Mouse (Mus musculus) heart, postnatal 36 days (tissue): ENCODE data around the gene Dcun1d3. TPM values are rescaled to one million over a fixed set of nuclear protein-coding genes. Genes with fewer than 3 reads are reported as not detected.

Experiments
- DNase-seq, 2 experiments: peaks; one replicate each; pipeline ENCODE4 v3.0.0; 2021 to 2022
- intact Hi-C: fragments of 180-260 bp; cut with DNase I; formaldehyde crosslinking; loops from one replicate; pipeline ENCODE4 v1.15.1; 2025
- total RNA-seq, 2 experiments: library from RNA; stranded (reverse); gene quantifications; 2 replicates each; pipeline ENCODE4 v1.2.3; 2021

Dcun1d3 gene
- total RNA-seq, 2 experiments from 2014 or later = 9.2 to 14.5 TPM

- intact Hi-C loops = no loop called here
- DNase-seq = no peak
Measured at GRCm38 (mm10) chr7:119875776-119876440, 20.2 kb downstream of the Dcun1d3 start.

GRCm38 (mm10) chr7:119873050-119873449 is 23.0 kb downstream of the Dcun1d3 start:
- no peak for DNase-seq
- intact Hi-C loops = no loop called here

- intact Hi-C loops = no loop called here
- DNase-seq = no peak
Measured at GRCm38 (mm10) chr7:119872204-119872603, 23.9 kb downstream of the Dcun1d3 start.

- no peak for DNase-seq
Measured at GRCm38 (mm10) chr7:119866136-119866535, 30.0 kb downstream of the Dcun1d3 start.

GRCm38 (mm10) chr7:119864500-119864899 is 31.6 kb downstream of the Dcun1d3 start:
- intact Hi-C loops = no loop called here
- no peak for DNase-seq

More at GRCm38 (mm10) chr7:119866136-119866535, 30.0 kb downstream of the Dcun1d3 start:
- intact Hi-C loops = no loop called here

GRCm38 (mm10) chr7:119862167-119862566 is 33.9 kb downstream of the Dcun1d3 start:
- intact Hi-C loops = no loop called here
- DNase-seq = no peak

- intact Hi-C loops = loop anchor here (2.0 kb wide), 1 partner anchor 31 kb away; no protein-coding TSS in a partner anchor
- peak in 1 of 2 experiments; percentile 43 for DNase-seq
Measured at GRCm38 (mm10) chr7:119861335-119862091, 34.6 kb downstream of the Dcun1d3 start.

GRCm38 (mm10) chr7:119860971-119861334 is 35.1 kb downstream of the Dcun1d3 start:
- DNase-seq = no peak
- intact Hi-C loops = loop anchor here (2.0 kb wide), 1 partner anchor 32 kb away; no protein-coding TSS in a partner anchor

GRCm38 (mm10) chr7:119860554-119860953 is 35.5 kb downstream of the Dcun1d3 start:
- intact Hi-C loops = loop anchor here (2.0 kb wide), 1 partner anchor 32 kb away; no protein-coding TSS in a partner anchor
- DNase-seq = no peak

GRCm38 (mm10) chr7:119860116-119860515 is 36.0 kb downstream of the Dcun1d3 start:
- no peak for DNase-seq
- intact Hi-C loops = loop anchor here (2.0 kb wide), 1 partner anchor 33 kb away; no protein-coding TSS in a partner anchor

GRCm38 (mm10) chr7:119859476-119859875 is 36.6 kb downstream of the Dcun1d3 start:
- DNase-seq = no peak
- intact Hi-C loops = no loop called here

- intact Hi-C loops = no loop called here
- no peak for DNase-seq
Measured at GRCm38 (mm10) chr7:119855031-119855430, 41.1 kb downstream of the Dcun1d3 start.

GRCm38 (mm10) chr7:119854362-119854761 is 41.7 kb downstream of the Dcun1d3 start:
- intact Hi-C loops = loop anchor here (5.0 kb wide), 1 partner anchor 113 kb away; no protein-coding TSS in a partner anchor
- no peak for DNase-seq

GRCm38 (mm10) chr7:119853186-119853585 is 42.9 kb downstream of the Dcun1d3 start:
- intact Hi-C loops = loop anchor here (5.0 kb wide), 1 partner anchor 114 kb away; no protein-coding TSS in a partner anchor

GRCm38 (mm10) chr7:119852494-119852893 is 43.6 kb downstream of the Dcun1d3 start:
- intact Hi-C loops = loop anchor here (5.0 kb wide), 1 partner anchor 115 kb away; no protein-coding TSS in a partner anchor
- DNase-seq = no peak

More at GRCm38 (mm10) chr7:119853186-119853585, 42.9 kb downstream of the Dcun1d3 start:
- DNase-seq = no peak

- intact Hi-C loops = loop anchor here (2.0 to 5.0 kb wide), 2 partner anchors 117 to 352 kb away; partner anchors contain the start of genes Abca14 and Crym
- DNase-seq = peak; percentile 50
Measured at GRCm38 (mm10) chr7:119850737-119851136, 45.4 kb downstream of the Dcun1d3 start.

GRCm38 (mm10) chr7:119849096-119849495 is 47.0 kb downstream of the Dcun1d3 start:
- intact Hi-C loops = loop anchor here (2.0 kb wide), 4 partner anchors 44 to 480 kb away; partner anchors contain the start of gene Abca15
- DNase-seq = peak; percentile 78 to 84

- DNase-seq = no peak
- intact Hi-C loops = no loop called here
Measured at GRCm38 (mm10) chr7:119847396-119847795, 48.7 kb downstream of the Dcun1d3 start.

- intact Hi-C loops = no loop called here
Measured at GRCm38 (mm10) chr7:119845541-119845940, 50.6 kb downstream of the Dcun1d3 start.

GRCm38 (mm10) chr7:119841820-119842449 is 54.2 kb downstream of the Dcun1d3 start:
- intact Hi-C loops = no loop called here
- no peak for DNase-seq

More at GRCm38 (mm10) chr7:119845541-119845940, 50.6 kb downstream of the Dcun1d3 start:
- no peak for DNase-seq
